Mouse (Mus musculus): ENCODE measurements around the gene Tent2.

Gene Tent2

DNA sequence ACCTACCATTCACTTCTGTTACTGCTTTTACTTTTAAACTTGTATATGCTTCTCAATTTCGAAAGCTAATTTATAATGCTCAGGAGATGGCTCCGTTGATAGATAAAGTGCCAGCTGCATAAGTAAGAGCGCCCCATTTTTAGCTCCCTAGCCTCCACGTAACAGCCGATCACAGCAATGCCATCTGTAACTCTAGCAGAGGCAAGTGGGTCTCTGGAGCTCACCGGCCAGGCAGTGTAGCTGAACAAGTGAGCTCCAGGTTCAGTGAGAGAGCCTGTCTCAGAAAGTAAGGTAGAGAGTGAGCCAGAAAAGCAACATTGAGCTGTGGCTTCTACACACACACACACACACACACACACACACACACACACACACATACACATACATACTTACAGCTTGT is 51.0 kb downstream of the Tent2 start:
- DNase-seq: no peak

GRCm38 (mm10) chr13:93138059-93138458 is 54.1 kb downstream of the Tent2 start:
- no peak for DNase-seq

DNA sequence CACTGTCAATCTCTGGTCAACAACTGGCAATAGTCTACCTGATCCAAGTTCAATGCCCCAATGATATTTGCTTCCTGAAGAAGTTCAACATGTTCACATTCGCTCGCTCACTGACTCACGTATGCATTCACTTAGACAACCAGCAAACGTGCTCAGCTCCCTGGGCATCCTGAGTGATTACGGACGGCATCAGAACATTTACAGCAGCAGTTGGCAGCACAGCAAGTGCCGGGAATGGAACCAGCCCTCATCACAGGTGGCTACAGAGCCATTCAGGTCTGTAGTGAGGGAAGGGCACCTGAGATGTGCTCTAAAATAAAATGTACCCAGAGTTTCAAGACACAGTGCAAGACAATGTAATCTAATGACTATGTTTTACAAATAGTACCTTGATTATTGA is 55.1 kb downstream of the Tent2 start:
- DNase-seq: no peak

GRCm38 (mm10) chr13:93136251-93136650 is 55.9 kb downstream of the Tent2 start:
- no peak for DNase-seq

- DNase-seq: no peak
Observed at GRCm38 (mm10) chr13:93135501-93135900, 56.7 kb downstream of the Tent2 start.

DNA sequence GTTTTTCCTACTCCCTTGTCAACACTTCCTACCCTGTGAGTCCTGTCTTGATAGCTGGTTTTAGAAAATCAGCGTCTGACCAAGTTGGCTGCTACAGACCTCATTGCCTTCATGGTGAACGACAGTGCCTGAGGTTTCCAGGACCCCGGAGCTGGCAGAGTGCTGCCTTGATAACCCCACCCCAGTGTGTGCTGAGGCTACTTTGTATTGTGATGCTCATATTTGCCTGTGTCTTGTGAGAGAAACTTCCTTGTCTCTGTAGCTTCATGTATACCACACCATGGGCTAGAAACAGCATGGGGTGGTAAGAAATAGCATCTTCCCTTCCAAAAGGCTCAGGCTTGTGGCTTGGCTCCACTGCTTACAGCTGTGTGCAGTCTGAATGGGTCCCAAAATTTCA is 61.5 kb downstream of the Tent2 start:
- no peak for DNase-seq

GRCm38 (mm10) chr13:93128961-93129360 is 63.2 kb downstream of the Tent2 start:
- DNase-seq: no peak

- DNase-seq: no peak
Observed at GRCm38 (mm10) chr13:93128111-93128860, 63.9 kb downstream of the Tent2 start.

DNA sequence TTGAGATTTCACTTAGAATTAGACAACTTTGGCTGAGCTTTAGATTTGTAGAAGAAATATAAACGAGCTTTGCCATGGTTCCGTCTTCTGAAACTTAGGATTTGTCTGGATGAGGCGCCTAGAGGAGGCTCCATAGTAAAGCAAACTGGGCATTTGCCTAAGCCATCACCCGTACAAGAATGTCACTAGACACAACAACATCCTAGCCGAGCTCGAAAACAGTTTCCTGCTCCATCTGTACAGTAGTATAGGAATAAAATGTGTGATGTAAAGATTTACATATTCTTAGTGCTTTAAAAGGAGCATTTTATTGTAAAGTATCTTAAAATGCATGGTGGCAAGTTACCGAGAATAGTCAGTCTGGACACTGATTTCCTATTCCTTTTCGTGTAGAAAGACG is 69.9 kb downstream of the Tent2 start:
- DNase-seq: no peak

GRCm38 (mm10) chr13:93117241-93117640 is 74.9 kb downstream of the Tent2 start:
- DNase-seq: no peak

GRCm38 (mm10) chr13:93102340-93103090 is 89.7 kb downstream of the Tent2 start:
- DNase-seq: no peak

- no peak for DNase-seq
Observed at GRCm38 (mm10) chr13:93098596-93098995, 93.6 kb downstream of the Tent2 start.

GRCm38 (mm10) chr13:93096643-93097042 is 95.5 kb downstream of the Tent2 start:
- DNase-seq: no peak
